In the genomic region with DNA sequence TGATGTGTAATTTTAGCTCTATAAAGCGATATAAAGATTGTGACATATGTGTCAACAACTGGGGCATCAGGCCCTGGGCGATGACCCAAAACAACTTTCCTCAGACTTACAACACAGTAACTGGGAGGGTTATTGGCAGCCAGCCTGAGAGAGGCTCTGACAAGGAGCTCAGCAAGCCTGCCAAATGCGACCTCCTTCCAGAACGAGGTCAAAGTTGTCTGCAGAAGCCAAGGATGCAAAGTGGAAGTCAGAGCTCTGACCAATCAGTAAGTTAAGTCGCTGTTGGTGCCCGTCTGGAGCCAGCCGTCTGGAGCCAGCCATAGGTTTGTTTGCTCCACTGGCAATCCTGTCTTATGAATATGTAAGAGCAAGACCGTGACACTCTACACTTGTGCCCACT, we compare ENCODE assay signal across 7 mouse cellular contexts.
A peak's percentile ranks its signal among the peaks of the same experiment; 100 is the strongest.
DNase-seq lines count a peak whose midpoint lies in the region; ATAC-seq and TF ChIP-seq lines count a peak whose summit lies in the region.

No protein-coding gene starts in this region.

- no peak for TF ChIP-seq CTCF in lung, postnatal 0 days (IDR thresholded peaks at IDR 0.05)

- no peak overlapping the region for H3K4me3 ChIP-seq in lung, postnatal 0 days (ENCODE audit: low read depth, low read length)

- ATAC-seq in lung, postnatal 0 days = peak; percentile 90
- no peak for ATAC-seq in monocyte, adult 5-6 weeks (replicated peaks; ENCODE audit: insufficient number of reproducible peaks, low FRiP score, low TSS enrichment, poor library complexity, severe bottlenecking)
- no peak for ATAC-seq in megakaryocyte, adult 5-6 weeks (ENCODE audit: poor library complexity, severe bottlenecking)

- H3K27me3 ChIP-seq in lung, postnatal 0 days (replicated peaks; ENCODE audit: insufficient read depth, low read length) = no peaks in the 10 kb centered on the region

- TF ChIP-seq EP300 in lung, postnatal 0 days (IDR thresholded peaks at IDR 0.05) = peak; percentile 38; the same call in 1 of the 2 replicates

- WGBS in lung, postnatal 0 days = 26% methylated on average over 8 of the region's 8 CpGs

- H3K4me1 ChIP-seq in lung, postnatal 0 days (ENCODE audit: insufficient read depth, low read depth, low read length) = no peaks in the 10 kb centered on the region

- no peaks in the 10 kb centered on the region for H3K36me3 ChIP-seq in lung, postnatal 0 days (ENCODE audit: insufficient read depth, low read length)

- no peaks in the 10 kb centered on the region for H3K9me3 ChIP-seq in lung, postnatal 0 days (ENCODE audit: low read length)

- H3K9ac ChIP-seq in lung, postnatal 0 days (replicated peaks; ENCODE audit: low read depth) = no peak overlapping the region

- no peak overlapping the region for H3K27ac ChIP-seq in lung, postnatal 0 days (ENCODE audit: low read length)

- peak; percentile 81 for DNase-seq in urinary bladder, postnatal 14 days (ENCODE audit: low spot score)
- no peak for DNase-seq in urinary bladder, postnatal 10 days (ENCODE audit: low spot score)
- peak; percentile 54 for DNase-seq in fat pad, adult 2 months (ENCODE audit: extremely low read depth, low read depth, low spot score)
- peak; percentile 94 for DNase-seq in heart, postnatal 4 days
- peak; percentile 93 for DNase-seq in lung, postnatal 0 days (ENCODE audit: low spot score)

- H3K4me2 ChIP-seq in lung, postnatal 0 days (replicated peaks; ENCODE audit: low read depth, low read length) = no peak overlapping the region
